Mouse (Mus musculus): ENCODE measurements around the gene Rps6. TPM values are rescaled to one million over a fixed set of nuclear protein-coding genes. Genes with fewer than 3 reads are reported as not detected.
"Not testable (repeated sequence)": the region's sequence is repeated elsewhere in the genome, so short reads cannot be mapped to it uniquely, and the experiment has no call there.

Rps6 gene
- polyA plus RNA-seq, 1 experiment = 682 TPM

GRCm38 (mm10) chr4:86852813-86853590 is 4.2 kb downstream of the Rps6 start:
- peaks cover 49% of the 10 kb centered on the region for H3K36me3 ChIP-seq (replicated peaks; ENCODE audit: low read length)
- no peaks in the 10 kb centered on the region for H3K9me3 ChIP-seq
- TF ChIP-seq FLI1 (IDR thresholded peaks at IDR 0.05; ENCODE audit: low read length) (no peak), GATA1 (IDR thresholded peaks at IDR 0.05; ENCODE audit: borderline replicate concordance, low read length) (no peak)
- H3K4me3 ChIP-seq (replicated peaks) = no peak overlapping the region
- peaks cover 23% of the 10 kb centered on the region for H3K4me1 ChIP-seq
- H3K27me3 ChIP-seq (replicated peaks) = no peaks in the 10 kb centered on the region

- peaks cover 59% of the 10 kb centered on the region for H3K36me3 ChIP-seq (replicated peaks; ENCODE audit: low read length)
These were observed 5.2 kb downstream of the Rps6 start for GRCm38 (mm10) chr4:86852018-86852417.

GRCm38 (mm10) chr4:86851331-86851730 is 5.9 kb downstream of the Rps6 start:
- TF ChIP-seq FLI1 (IDR thresholded peaks at IDR 0.05; ENCODE audit: low read length) = no peak
- TF ChIP-seq GATA1 (IDR thresholded peaks at IDR 0.05; ENCODE audit: borderline replicate concordance, low read length) = no peak
- peaks cover 66% of the 10 kb centered on the region for H3K36me3 ChIP-seq (replicated peaks; ENCODE audit: low read length)
- no peaks in the 10 kb centered on the region for H3K27me3 ChIP-seq (replicated peaks)
- no peak overlapping the region for H3K4me3 ChIP-seq (replicated peaks)
- H3K4me1 ChIP-seq = peaks cover 33% of the 10 kb centered on the region
- no peaks in the 10 kb centered on the region for H3K9me3 ChIP-seq

More at GRCm38 (mm10) chr4:86852018-86852417, 5.2 kb downstream of the Rps6 start:
- Histone ChIP-seq H3K9me3 (no peaks in the 10 kb centered on the region), H3K4me1 (peaks cover 29% of the 10 kb centered on the region), H3K4me3 (replicated peaks) (no peak overlapping the region), H3K27me3 (replicated peaks) (no peaks in the 10 kb centered on the region)
- no peak for TF ChIP-seq GATA1 (IDR thresholded peaks at IDR 0.05; ENCODE audit: borderline replicate concordance, low read length)
- no peak for TF ChIP-seq FLI1 (IDR thresholded peaks at IDR 0.05; ENCODE audit: low read length)

GRCm38 (mm10) chr4:86847246-86847645 is 10.0 kb downstream of the Rps6 start:
- Histone ChIP-seq H3K27me3 (replicated peaks) (no peaks in the 10 kb centered on the region), H3K36me3 (replicated peaks; ENCODE audit: low read length) (peaks cover 75% of the 10 kb centered on the region), H3K4me3 (replicated peaks) (no peak overlapping the region), H3K4me1 (peaks cover 21% of the 10 kb centered on the region), H3K9me3 (no peaks in the 10 kb centered on the region)
- TF ChIP-seq GATA1 (IDR thresholded peaks at IDR 0.05; ENCODE audit: borderline replicate concordance, low read length) (no peak), FLI1 (IDR thresholded peaks at IDR 0.05; ENCODE audit: low read length) (no peak)

- Histone ChIP-seq H3K36me3 (replicated peaks; ENCODE audit: low read length) (peaks cover 81% of the 10 kb centered on the region), H3K9me3 (no peaks in the 10 kb centered on the region), H3K27me3 (replicated peaks) (no peaks in the 10 kb centered on the region), H3K4me3 (replicated peaks) (no peak overlapping the region), H3K4me1 (peaks cover 13% of the 10 kb centered on the region)
- TF ChIP-seq GATA1 (IDR thresholded peaks at IDR 0.05; ENCODE audit: borderline replicate concordance, low read length) = no peak
- no peak for TF ChIP-seq FLI1 (IDR thresholded peaks at IDR 0.05; ENCODE audit: low read length)
These were observed 11.8 kb downstream of the Rps6 start for GRCm38 (mm10) chr4:86845384-86845783.

- not testable (repeated sequence) for H3K4me3 ChIP-seq (replicated peaks); H3K4me1 ChIP-seq; H3K9me3 ChIP-seq; H3K27me3 ChIP-seq (replicated peaks)
- H3K36me3 ChIP-seq (replicated peaks; ENCODE audit: low read length) = peaks cover 95% of the 10 kb centered on the region
These were observed 16.1 kb downstream of the Rps6 start for GRCm38 (mm10) chr4:86841141-86841540.

GRCm38 (mm10) chr4:86831896-86832295 is 25.3 kb downstream of the Rps6 start:
- H3K36me3 ChIP-seq (replicated peaks; ENCODE audit: low read length) = peaks cover 90% of the 10 kb centered on the region
- no peaks in the 10 kb centered on the region for H3K27me3 ChIP-seq (replicated peaks)
- H3K9me3 ChIP-seq = no peaks in the 10 kb centered on the region
- no peak for TF ChIP-seq FLI1 (IDR thresholded peaks at IDR 0.05; ENCODE audit: low read length)
- no peak for TF ChIP-seq GATA1 (IDR thresholded peaks at IDR 0.05; ENCODE audit: borderline replicate concordance, low read length)
- H3K4me1 ChIP-seq = no peaks in the 10 kb centered on the region
- no peak overlapping the region for H3K4me3 ChIP-seq (replicated peaks)

- H3K4me1 ChIP-seq = peaks cover 10% of the 10 kb centered on the region
- no peak overlapping the region for H3K4me3 ChIP-seq (replicated peaks)
- no peaks in the 10 kb centered on the region for H3K27me3 ChIP-seq (replicated peaks)
- no peaks in the 10 kb centered on the region for H3K9me3 ChIP-seq
- TF ChIP-seq FLI1 (IDR thresholded peaks at IDR 0.05; ENCODE audit: low read length) (no peak), GATA1 (IDR thresholded peaks at IDR 0.05; ENCODE audit: borderline replicate concordance, low read length) (no peak)
- H3K36me3 ChIP-seq (replicated peaks; ENCODE audit: low read length) = peaks cover 92% of the 10 kb centered on the region
These were observed 32.1 kb downstream of the Rps6 start for GRCm38 (mm10) chr4:86825143-86825542.

GRCm38 (mm10) chr4:86823169-86823568 is 34.0 kb downstream of the Rps6 start:
- Histone ChIP-seq H3K36me3 (replicated peaks; ENCODE audit: low read length) (peaks cover 93% of the 10 kb centered on the region), H3K4me3 (replicated peaks) (no peak overlapping the region), H3K9me3 (no peaks in the 10 kb centered on the region), H3K4me1 (peaks cover 10% of the 10 kb centered on the region), H3K27me3 (replicated peaks) (no peaks in the 10 kb centered on the region)
- no peak for TF ChIP-seq GATA1 (IDR thresholded peaks at IDR 0.05; ENCODE audit: borderline replicate concordance, low read length)
- TF ChIP-seq FLI1 (IDR thresholded peaks at IDR 0.05; ENCODE audit: low read length) = no peak

- H3K4me3 ChIP-seq (replicated peaks) = no peak overlapping the region
- H3K27me3 ChIP-seq (replicated peaks) = no peaks in the 10 kb centered on the region
- H3K4me1 ChIP-seq = no peaks in the 10 kb centered on the region
- peaks cover 83% of the 10 kb centered on the region for H3K36me3 ChIP-seq (replicated peaks; ENCODE audit: low read length)
- H3K9me3 ChIP-seq = no peaks in the 10 kb centered on the region
- TF ChIP-seq FLI1 (IDR thresholded peaks at IDR 0.05; ENCODE audit: low read length) (no peak), GATA1 (IDR thresholded peaks at IDR 0.05; ENCODE audit: borderline replicate concordance, low read length) (no peak)
These were observed 42.4 kb downstream of the Rps6 start for GRCm38 (mm10) chr4:86814850-86815249.
